Mouse (Mus musculus): Measurements from ENCODE around the gene Ptgs2.

DNA sequence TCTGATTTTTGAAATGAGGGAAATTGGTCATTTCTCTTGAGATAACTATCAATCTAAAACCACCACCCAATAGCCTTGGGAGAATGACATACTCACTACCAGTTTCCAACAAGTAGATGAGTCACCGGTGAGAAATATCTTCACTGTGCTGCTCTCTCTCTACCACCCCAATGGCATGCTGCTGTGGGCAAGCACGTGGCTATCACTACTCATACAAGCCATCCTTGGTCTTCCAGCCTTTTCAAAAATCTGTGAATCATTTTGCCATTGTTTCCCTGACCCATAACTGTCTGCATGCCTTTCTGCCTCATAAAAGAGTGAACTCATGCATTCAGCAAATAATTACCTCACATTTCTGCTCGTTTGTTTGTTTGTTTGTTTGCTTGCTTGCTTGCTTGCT lies 51.6 kb downstream of the Ptgs2 start:
- TF ChIP-seq GATA1 (IDR thresholded peaks at IDR 0.05; ENCODE audit: borderline replicate concordance, low read length) (no peak), CTCF (IDR thresholded peaks at IDR 0.05; ENCODE audit: low read depth, low read length) (no peak), POLR2AphosphoS5 (IDR thresholded peaks at IDR 0.05; ENCODE audit: insufficient replicate concordance, low read depth, low read length) (no peak), GATA2 (IDR thresholded peaks at IDR 0.05; ENCODE audit: borderline replicate concordance, low read depth, low read length) (no peak), TAL1 (conservative IDR thresholded peaks at IDR 0.05; ENCODE audit: low read depth, low read length) (no peak)

All from G1E (cell line).